Mouse (Mus musculus): Measurements from ENCODE around the gene Man1b1. TPM values are rescaled to one million over a fixed set of nuclear protein-coding genes. Genes with fewer than 3 reads are reported as not detected.

Gene Man1b1
- total RNA-seq, 2 experiments from 2014 or later = 18.0 to 20.9 TPM

DNA sequence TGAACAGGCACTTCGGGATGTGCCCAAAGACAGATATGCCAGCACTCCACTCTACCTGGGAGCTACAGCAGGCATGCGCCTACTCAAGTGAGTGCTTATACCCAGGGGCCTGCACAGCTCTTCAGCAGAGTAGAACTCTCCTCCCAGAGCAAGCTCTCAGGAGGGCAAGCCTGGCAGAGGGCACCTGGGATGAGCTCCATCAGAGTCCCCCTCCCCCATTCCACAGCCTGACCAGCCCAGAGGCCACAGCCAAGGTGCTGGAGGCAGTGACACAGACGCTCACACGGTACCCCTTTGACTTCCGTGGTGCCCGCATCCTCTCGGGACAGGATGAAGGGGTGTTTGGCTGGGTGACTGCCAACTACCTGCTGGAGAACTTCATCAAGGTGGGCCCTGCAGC is 65.9 kb downstream of the Man1b1 start:
- intact Hi-C loops (cut with DNase I) = no loop called here
- no peak for DNase-seq (ENCODE audit: low spot score)

DNA sequence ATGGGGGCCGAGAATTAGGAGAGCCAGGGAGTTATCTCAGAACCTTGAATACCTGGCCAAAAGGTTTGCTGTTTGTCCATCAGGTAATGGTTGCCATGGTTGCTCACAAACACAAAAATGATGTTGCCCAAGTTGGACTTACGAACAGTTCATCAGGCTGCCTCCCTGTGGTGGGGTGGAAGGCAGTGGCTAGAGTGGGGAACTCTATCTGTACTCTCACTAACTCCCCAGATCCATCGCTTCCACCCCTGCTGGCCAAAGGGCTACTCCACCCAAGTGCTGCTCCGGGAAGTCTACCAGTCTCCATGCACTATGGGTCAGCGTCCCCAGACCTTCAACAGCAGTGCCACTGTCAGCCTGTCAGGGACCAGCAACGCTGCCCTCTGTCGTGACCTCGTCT is 66.9 kb downstream of the Man1b1 start, which contains the start of gene Npdc1:
TSS of gene Npdc1 (plus strand) at position 301 of the 400 bp plus-strand sequence.
- intact Hi-C loops (cut with DNase I) = no loop called here
- no peak for DNase-seq (ENCODE audit: low spot score)

DNA sequence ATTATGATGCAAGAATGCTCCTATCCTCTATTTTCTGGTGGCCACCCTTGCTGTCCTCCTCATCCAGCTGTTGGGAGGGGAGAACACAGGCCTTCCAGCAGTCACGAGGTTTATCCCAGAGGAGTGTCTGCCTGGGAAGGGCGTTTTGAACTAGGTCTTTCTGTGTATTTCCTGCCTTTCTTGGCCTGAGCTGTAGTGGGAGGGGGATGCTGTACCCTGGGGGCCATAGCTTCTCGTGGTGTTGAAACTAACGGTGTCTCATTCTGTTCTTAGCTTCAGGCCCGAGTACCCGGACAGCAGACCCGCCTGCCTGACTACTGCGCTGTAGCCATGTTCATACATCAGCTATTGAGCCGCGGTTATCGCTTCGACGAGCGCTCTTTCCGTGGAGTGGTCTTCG is 68.2 kb downstream of the Man1b1 start:
- intact Hi-C loops (cut with DNase I) = no loop called here
- peak; percentile 51 for DNase-seq (ENCODE audit: low spot score)

DNA sequence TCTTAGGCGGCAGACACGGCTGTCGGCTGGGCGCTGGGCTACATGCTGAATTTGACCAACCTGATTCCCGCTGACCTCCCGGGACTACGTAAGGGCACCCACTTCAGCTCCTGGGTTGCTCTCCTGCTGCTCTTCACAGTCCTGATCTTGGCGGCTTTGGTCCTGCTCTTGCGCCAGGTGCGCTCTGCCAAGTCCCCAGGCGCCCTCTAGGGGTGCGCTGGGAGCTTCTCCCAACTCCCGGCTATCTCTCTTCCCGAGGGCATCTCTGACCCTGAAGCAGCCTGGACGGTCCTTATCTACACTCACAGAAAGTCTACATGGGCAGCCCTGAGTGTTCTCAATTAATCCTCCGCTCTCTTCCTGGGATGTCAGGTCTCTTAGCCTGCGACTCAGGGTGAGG is 68.6 kb downstream of the Man1b1 start:
- intact Hi-C loops (cut with DNase I) = no loop called here
- peak; percentile 42 for DNase-seq (ENCODE audit: low spot score)

Other genes with a start within 250 kb of the Man1b1 start
- not detected for gene Noxa1, start 237.2 kb upstream of the Man1b1 start, total RNA-seq (2021)
- gene Nrarp, start 151.6 kb upstream of the Man1b1 start, total RNA-seq (2021) = 10 to 100 TPM in 1 of 2 experiments, 1 to 10 TPM in 1; 7.2 to 11.5 TPM
- 1 to 10 TPM; 4.1 to 4.2 TPM for gene Tor4a, start 135.5 kb upstream of the Man1b1 start, total RNA-seq (2021)
- 10 to 100 TPM; 36.1 to 40.6 TPM for gene Nelfb, start 120.8 kb upstream of the Man1b1 start, total RNA-seq (2021)
- not detected for gene Stpg3, start 117.7 kb upstream of the Man1b1 start, total RNA-seq (2021)
- not detected for gene Fam166a, start 113.6 kb upstream of the Man1b1 start, total RNA-seq (2021)
- 100 to 1,000 TPM; 258 to 313 TPM for gene Tubb4b, start 107.6 kb upstream of the Man1b1 start, total RNA-seq (2021)
- gene Slc34a3, start 98.0 kb upstream of the Man1b1 start, total RNA-seq (2021) = not detected
- not detected for gene Rnf224, start 95.6 kb upstream of the Man1b1 start, total RNA-seq (2021)
- gene Rnf208, start 90.1 kb upstream of the Man1b1 start, total RNA-seq (2021) = under 1 TPM in 1 of 2 experiments, not detected in 1; 0.53 TPM
- gene Cysrt1, start 89.9 kb upstream of the Man1b1 start, total RNA-seq (2021) = not detected
- gene AL732309.1, start 85.5 kb upstream of the Man1b1 start, total RNA-seq (2021) = 1 to 10 TPM; 1.5 to 1.7 TPM
- gene Tmem203, start 76.9 kb upstream of the Man1b1 start, total RNA-seq (2021) = 10 to 100 TPM; 12.6 to 13.2 TPM
- gene Tprn, start 69.7 kb upstream of the Man1b1 start, total RNA-seq (2021) = 1 to 10 TPM; 3.6 to 6.0 TPM
- 10 to 100 TPM; 36.7 to 40.5 TPM for gene Ssna1, start 59.9 kb upstream of the Man1b1 start, total RNA-seq (2021)
- gene Anapc2, start 59.9 kb upstream of the Man1b1 start, total RNA-seq (2021) = 10 to 100 TPM; 38.4 to 40.7 TPM
- gene Tmem210, start 44.2 kb upstream of the Man1b1 start, total RNA-seq (2021) = not detected
- gene Lrrc26, start 42.4 kb upstream of the Man1b1 start, total RNA-seq (2021) = not detected
- not detected for gene Grin1, start 13.2 kb upstream of the Man1b1 start, total RNA-seq (2021)
- 1 to 10 TPM; 3.0 to 3.4 TPM for gene Dpp7, start 24.0 kb downstream of the Man1b1 start, total RNA-seq (2021)
- 1 to 10 TPM; 4.0 to 6.1 TPM for gene Uap1l1, start 33.3 kb downstream of the Man1b1 start, total RNA-seq (2021)
- under 1 TPM; 0.16 to 0.50 TPM for gene Sapcd2, start 40.0 kb downstream of the Man1b1 start, total RNA-seq (2021)
- 10 to 100 TPM; 10.8 to 13.9 TPM for gene Entpd2, start 63.5 kb downstream of the Man1b1 start, total RNA-seq (2021)
- 10 to 100 TPM; 25.1 to 27.7 TPM for gene Npdc1, start 67.0 kb downstream of the Man1b1 start, total RNA-seq (2021)
- under 1 TPM in 1 of 2 experiments, not detected in 1; 0.34 TPM for gene Fut7, start 90.9 kb downstream of the Man1b1 start, total RNA-seq (2021)
- gene Abca2, start 96.4 kb downstream of the Man1b1 start, total RNA-seq (2021) = 10 to 100 TPM; 31.2 to 36.2 TPM
- gene Clic3, start 124.5 kb downstream of the Man1b1 start, total RNA-seq (2021) = 1 to 10 TPM; 2.4 to 3.6 TPM
- 10 to 100 TPM; 17.4 to 20.8 TPM for gene Paxx, start 128.8 kb downstream of the Man1b1 start, total RNA-seq (2021)
- gene Ptgds, start 137.7 kb downstream of the Man1b1 start, total RNA-seq (2021) = 100 to 1,000 TPM; 117 to 160 TPM
- not detected for gene Lcn12, start 161.6 kb downstream of the Man1b1 start, total RNA-seq (2021)
- gene Fbxw5, start 168.4 kb downstream of the Man1b1 start, total RNA-seq (2021) = 10 to 100 TPM; 85.7 to 91.2 TPM
- under 1 TPM; 0.73 to 0.75 TPM for gene C8g, start 169.4 kb downstream of the Man1b1 start, total RNA-seq (2021)
- gene Traf2, start 214.6 kb downstream of the Man1b1 start, total RNA-seq (2021) = 10 to 100 TPM; 15.4 to 17.3 TPM
- 100 to 1,000 TPM; 209 to 218 TPM for gene Edf1, start 225.5 kb downstream of the Man1b1 start, total RNA-seq (2021)
- gene Mamdc4, start 242.5 kb downstream of the Man1b1 start, total RNA-seq (2021) = 1 to 10 TPM; 1.3 to 3.2 TPM
- 10 to 100 TPM; 63.0 to 70.0 TPM for gene Phpt1, start 242.9 kb downstream of the Man1b1 start, total RNA-seq (2021)
- under 1 TPM; 0.08 to 0.10 TPM for gene Ajm1, start 249.4 kb downstream of the Man1b1 start, total RNA-seq (2021)

Data from heart, postnatal 25 days (tissue).